Mouse (Mus musculus): ENCODE measurements around the gene Snrpa1. TPM values are rescaled to one million over a fixed set of nuclear protein-coding genes. Genes with fewer than 3 reads are reported as not detected.
"Not testable (repeated sequence)": the region's sequence is repeated elsewhere in the genome, so short reads cannot be mapped to it uniquely, and the experiment has no call there.

Snrpa1 gene
- polyA plus RNA-seq, 1 experiment = 29.6 TPM

DNA sequence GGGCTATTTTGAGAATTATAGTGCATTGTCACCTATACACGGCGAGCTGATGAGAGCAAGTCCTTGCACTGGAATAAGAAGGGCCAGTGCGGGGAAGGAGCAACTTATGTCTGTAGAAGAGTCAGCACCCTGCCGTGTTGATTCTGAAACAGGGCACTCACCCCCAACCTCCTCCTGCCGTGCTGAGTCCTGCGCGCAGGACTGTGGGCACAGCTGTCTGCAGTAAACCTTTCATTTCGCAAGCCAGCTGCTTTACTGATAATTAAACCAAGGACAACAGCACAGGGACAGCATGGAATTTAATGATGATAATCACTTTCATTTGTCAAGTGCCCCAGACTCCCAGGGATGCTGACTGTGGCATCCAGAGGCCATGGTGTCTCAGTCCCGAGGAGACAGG, 14.2 kb upstream of the Snrpa1 start:
- Histone ChIP-seq H3K4me3 (ENCODE audit: insufficient read depth, low read length) (no peak overlapping the region), H3K27ac (ENCODE audit: insufficient read depth, low read depth, low read length) (no peak overlapping the region), H3K4me1 (ENCODE audit: control insufficient read depth, insufficient read depth, low read length) (no peaks in the 10 kb centered on the region)
- no peak for TF ChIP-seq POLR2A (IDR thresholded peaks at IDR 0.05; ENCODE audit: borderline replicate concordance, low read depth, low read length)
- TF ChIP-seq CTCF (IDR thresholded peaks at IDR 0.05; ENCODE audit: low read depth, low read length) = no peak

DNA sequence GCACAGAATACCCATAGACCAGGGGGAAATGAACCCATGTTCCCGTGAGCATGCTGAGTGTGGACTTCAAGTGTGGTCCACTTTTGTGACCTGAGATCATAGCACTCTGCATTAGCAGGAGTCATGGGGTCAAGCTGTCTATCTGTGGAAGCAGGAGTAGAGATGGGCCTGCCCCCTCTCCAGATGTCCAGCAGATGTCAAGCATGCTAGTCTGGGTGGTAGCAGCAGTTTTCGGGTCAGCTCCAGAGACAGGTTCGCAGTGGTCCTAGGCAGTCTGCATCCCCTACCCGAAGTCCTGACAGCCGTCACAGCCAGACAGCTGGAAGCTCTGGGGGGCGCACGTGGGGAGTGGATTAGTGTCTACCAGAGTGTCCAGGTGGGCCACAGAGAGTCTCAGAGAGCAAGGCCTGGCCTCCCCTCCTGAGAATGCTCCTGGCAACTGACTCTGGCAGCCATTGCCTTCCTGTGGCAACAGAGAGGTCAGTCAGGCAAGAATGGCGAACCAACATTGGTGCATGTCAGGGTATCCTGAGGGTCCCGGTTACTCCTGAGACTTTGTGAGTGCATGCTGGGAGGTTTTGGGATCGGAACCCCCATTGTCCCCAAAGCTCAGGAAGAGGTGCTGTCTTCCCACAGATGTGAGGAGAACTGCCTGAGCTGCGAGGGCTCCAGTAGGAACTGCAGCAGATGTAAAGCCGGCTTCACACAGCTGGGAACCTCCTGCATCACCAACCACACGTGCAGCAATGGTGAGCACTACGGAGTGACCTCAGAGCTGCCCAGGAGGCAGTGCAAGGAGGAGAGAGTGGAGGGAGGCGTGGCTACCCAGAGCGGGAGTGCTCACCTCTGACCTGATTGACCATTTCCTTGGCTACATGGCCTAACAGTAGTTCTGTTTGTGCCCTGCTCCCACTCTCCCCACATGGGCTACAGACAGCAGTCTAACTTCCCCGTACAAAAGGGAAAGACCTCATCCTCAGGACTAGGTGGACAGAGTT, 11.6 kb upstream of the Snrpa1 start:
- Histone ChIP-seq H3K27ac (ENCODE audit: insufficient read depth, low read depth, low read length) (no peak overlapping the region), H3K4me3 (ENCODE audit: insufficient read depth, low read length) (no peak overlapping the region), H3K4me1 (ENCODE audit: control insufficient read depth, insufficient read depth, low read length) (no peaks in the 10 kb centered on the region)
- TF ChIP-seq CTCF (IDR thresholded peaks at IDR 0.05; ENCODE audit: low read depth, low read length) = no peak
- no peak for TF ChIP-seq POLR2A (IDR thresholded peaks at IDR 0.05; ENCODE audit: borderline replicate concordance, low read depth, low read length)

DNA sequence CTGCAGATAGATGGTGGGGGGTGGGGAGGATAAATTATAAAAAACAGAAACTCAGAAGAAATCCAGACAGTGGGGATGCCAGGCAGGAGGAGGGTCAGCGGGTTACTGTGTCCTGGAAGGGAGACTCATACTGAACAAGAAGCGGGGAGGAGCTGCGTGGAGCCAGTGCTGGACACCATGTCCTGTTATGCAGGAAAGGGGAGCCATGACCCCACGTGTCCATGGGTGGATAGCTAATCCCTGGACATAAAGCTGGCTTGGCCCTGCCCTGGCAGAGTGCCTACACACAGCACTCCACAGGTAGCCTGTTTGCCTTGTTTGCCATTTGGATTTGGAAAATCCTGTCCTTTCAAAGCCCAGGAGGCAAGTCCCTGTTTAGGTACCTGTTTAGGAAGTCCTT, 10.8 kb upstream of the Snrpa1 start:
- no peak for TF ChIP-seq POLR2A (IDR thresholded peaks at IDR 0.05; ENCODE audit: borderline replicate concordance, low read depth, low read length)
- TF ChIP-seq CTCF (IDR thresholded peaks at IDR 0.05; ENCODE audit: low read depth, low read length) = no peak
- no peaks in the 10 kb centered on the region for H3K4me1 ChIP-seq (ENCODE audit: control insufficient read depth, insufficient read depth, low read length)
- H3K27ac ChIP-seq (ENCODE audit: insufficient read depth, low read depth, low read length) = no peak overlapping the region
- H3K4me3 ChIP-seq (ENCODE audit: insufficient read depth, low read length) = no peak overlapping the region

DNA sequence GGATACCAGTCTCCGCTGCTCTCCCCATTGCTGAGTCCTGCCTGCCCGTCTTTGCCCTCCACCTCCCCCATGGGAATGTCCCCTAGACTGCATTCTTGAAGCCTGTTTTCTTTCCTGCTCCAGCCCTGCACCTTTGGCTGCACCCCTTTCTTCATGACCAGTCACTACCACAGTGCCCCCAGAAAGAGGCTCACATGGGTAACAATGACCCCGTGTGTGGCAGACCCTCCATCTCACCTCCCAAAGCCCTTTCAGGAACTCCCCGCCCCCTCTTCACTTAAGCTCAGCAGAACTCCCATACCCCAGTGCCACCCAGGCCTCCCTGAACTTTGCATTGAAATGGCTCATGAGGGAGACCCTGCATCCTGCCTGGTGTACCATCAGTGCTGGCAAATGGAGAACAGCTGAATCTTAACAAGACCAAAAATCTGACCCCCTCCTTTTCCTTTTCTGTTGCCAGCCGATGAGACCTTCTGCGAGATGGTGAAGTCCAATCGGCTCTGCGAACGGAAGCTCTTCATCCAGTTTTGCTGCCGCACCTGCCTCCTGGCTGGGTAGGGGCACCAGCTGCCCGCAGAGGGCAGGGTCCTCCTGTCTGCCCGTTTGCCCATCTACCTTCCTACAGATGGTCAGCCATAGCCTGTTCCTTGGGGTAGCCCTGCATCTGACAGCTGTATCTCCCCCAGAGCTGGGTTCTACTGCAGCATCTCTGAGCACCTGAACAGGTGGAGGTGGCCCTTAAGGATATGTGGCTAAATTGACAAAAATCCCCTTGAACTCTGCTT, 10.2 kb upstream of the Snrpa1 start:
- Histone ChIP-seq H3K4me1 (ENCODE audit: control insufficient read depth, insufficient read depth, low read length) (no peaks in the 10 kb centered on the region), H3K4me3 (ENCODE audit: insufficient read depth, low read length) (no peak overlapping the region), H3K27ac (ENCODE audit: insufficient read depth, low read depth, low read length) (no peak overlapping the region)
- TF ChIP-seq POLR2A (IDR thresholded peaks at IDR 0.05; ENCODE audit: borderline replicate concordance, low read depth, low read length) (no peak), CTCF (IDR thresholded peaks at IDR 0.05; ENCODE audit: low read depth, low read length) (no peak)

DNA sequence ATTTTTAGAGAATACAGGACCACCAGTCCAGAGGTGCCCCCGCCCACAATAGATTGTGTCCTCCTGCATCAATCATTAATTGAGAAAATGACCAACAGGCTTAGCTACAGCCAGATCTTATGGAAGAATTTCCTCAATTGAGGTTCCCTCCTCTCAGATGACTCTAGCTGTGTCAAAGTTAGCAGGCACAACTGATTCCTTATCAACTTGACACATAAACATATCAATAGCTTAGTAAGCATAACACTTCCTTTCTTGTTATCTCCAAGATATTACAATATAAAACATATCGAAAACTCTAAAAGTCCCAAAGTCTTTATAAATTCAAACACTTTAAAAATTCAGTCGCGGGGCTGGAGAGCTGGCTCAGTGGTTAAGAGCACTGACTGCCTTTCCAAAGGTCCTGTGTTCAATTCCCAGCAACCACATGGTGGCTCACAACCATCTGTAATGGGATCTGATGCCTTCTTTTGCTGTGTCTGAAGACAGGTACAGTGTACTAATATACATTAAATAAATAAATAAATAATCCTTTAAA, 4.8 kb upstream of the Snrpa1 start:
- Histone ChIP-seq H3K27ac (ENCODE audit: insufficient read depth, low read depth, low read length) (no peak overlapping the region), H3K4me3 (ENCODE audit: insufficient read depth, low read length) (no peak overlapping the region)
- TF ChIP-seq POLR2A (IDR thresholded peaks at IDR 0.05; ENCODE audit: borderline replicate concordance, low read depth, low read length) (no peak), CTCF (IDR thresholded peaks at IDR 0.05; ENCODE audit: low read depth, low read length) (no peak)

DNA sequence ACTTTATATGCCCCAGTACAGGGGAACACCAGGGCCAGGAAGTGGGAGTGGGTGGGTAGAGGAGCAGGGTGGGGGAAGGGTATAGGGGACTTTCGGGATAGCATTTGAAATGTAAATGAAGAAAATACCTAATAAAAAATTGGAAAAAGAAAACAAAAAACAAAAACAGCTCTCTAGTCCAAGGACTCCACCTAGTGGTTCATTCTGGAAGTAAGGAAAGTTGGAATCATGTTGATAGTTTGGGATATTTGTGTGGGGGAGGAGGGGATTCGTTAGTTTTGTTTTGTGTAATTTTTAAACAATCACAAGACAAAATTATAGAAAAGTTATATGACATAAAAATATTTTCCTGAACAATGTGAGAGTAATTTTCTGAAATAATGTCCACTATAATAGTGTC, 3.4 kb upstream of the Snrpa1 start:
- H3K4me3 ChIP-seq (ENCODE audit: insufficient read depth, low read length); H3K27ac ChIP-seq (ENCODE audit: insufficient read depth, low read depth, low read length); H3K4me1 ChIP-seq (ENCODE audit: control insufficient read depth, insufficient read depth, low read length): not testable (repeated sequence)

More for the DNA sequence above, 4.8 kb upstream of the Snrpa1 start:
- no peaks in the 10 kb centered on the region; the same call in 1 of the 2 replicates for H3K4me1 ChIP-seq (ENCODE audit: control insufficient read depth, insufficient read depth, low read length)

DNA sequence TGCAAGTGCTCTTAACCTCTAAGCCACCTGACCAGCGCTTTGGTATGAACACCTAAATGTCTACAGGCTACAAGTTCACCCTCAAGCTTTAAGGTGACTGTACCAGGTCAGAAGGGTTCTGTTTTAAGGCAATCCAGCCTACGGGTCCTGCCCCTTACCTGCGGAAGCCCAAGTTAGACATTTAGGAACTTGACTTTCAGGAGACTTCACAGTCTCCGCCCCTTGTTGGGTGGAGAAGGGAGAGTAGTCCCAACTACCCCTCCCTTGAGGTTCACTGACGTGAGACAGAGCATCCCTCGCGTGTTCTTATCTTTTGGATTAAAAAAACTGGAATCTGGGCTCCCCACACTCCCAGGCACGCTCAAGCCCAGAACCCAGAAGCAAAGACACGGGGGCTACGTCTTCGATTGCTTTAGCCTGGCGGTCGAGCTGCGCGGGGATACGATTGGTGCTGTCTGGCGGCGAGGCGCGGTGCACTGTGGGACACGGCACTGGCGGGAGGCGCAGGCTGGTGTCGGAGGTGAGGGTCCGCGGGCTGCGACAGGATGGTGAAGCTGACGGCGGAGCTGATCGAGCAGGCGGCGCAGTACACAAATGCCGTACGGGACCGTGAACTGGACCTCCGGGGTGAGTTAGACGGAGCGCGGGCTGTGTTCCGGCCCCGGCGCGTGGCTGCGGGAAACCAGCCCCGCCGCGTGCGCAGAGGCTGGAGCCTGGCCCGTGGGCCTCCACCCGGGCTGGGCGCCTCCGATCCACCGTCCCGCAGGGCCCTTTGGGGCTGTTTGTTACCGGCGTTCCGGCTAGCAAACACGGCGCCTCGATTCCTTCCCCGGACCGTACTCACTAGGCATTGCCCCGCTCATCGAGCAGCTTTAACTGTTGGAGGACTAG, 1.5 kb downstream of the Snrpa1 start:
- no peak for TF ChIP-seq CTCF (IDR thresholded peaks at IDR 0.05; ENCODE audit: low read depth, low read length)
- no peak for TF ChIP-seq POLR2A (IDR thresholded peaks at IDR 0.05; ENCODE audit: borderline replicate concordance, low read depth, low read length)
- H3K4me3 ChIP-seq (ENCODE audit: insufficient read depth, low read length) = peak overlapping the region; percentile 93
- H3K27ac ChIP-seq (ENCODE audit: insufficient read depth, low read depth, low read length) = peak overlapping the region; percentile 40
- H3K4me1 ChIP-seq (ENCODE audit: control insufficient read depth, insufficient read depth, low read length) = peaks cover 6% of the 10 kb centered on the region

DNA sequence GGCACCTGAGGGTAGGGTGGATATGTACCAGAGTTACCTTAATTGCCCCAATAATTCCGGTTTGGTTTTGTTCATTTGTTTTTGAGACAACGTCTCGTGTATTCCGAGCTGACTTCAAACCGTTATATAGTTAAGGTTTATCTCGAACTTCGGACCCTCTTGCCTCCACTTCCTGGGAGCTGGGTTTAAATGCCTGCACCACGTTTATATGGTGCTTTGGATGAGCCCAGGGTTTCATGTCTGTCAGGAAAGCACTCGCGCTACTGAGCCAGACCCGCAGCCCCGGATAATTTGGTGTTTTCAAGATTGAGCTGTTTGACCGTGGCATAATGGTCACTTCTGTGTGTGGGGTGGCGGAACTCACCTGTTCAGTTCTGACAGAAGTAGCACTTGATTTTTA, 2.3 kb downstream of the Snrpa1 start:
- Histone ChIP-seq H3K4me3 (ENCODE audit: insufficient read depth, low read length) (peak overlapping the region; percentile 93), H3K4me1 (ENCODE audit: control insufficient read depth, insufficient read depth, low read length) (peaks cover 6% of the 10 kb centered on the region), H3K27ac (ENCODE audit: insufficient read depth, low read depth, low read length) (no peak overlapping the region)
- TF ChIP-seq CTCF (IDR thresholded peaks at IDR 0.05; ENCODE audit: low read depth, low read length) (no peak), POLR2A (IDR thresholded peaks at IDR 0.05; ENCODE audit: borderline replicate concordance, low read depth, low read length) (no peak)

DNA sequence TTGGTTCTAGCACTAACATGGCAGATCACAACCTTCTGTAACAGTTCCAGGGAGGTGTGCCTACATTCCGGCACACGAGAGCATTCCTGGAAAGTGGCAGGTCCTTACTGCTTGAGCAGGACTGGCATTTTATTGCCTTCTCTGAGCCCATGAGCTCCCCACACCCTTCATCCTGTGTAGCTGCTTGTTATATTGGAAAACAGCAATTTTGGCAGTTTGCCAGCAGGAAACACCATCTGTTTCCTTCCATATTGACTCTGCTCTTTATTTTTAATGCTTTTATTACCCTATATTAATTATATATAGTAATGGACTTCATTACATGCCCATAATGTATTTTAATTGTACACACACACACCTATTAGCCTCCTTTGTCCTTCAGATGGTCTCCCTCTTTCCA, 17.6 kb downstream of the Snrpa1 start:
- H3K4me3 ChIP-seq (ENCODE audit: insufficient read depth, low read length) = no peak overlapping the region
- TF ChIP-seq CTCF (IDR thresholded peaks at IDR 0.05; ENCODE audit: low read depth, low read length) = no peak
- no peak for TF ChIP-seq POLR2A (IDR thresholded peaks at IDR 0.05; ENCODE audit: borderline replicate concordance, low read depth, low read length)
- H3K4me1 ChIP-seq (ENCODE audit: control insufficient read depth, insufficient read depth, low read length) = peaks cover 27% of the 10 kb centered on the region
- no peak overlapping the region for H3K27ac ChIP-seq (ENCODE audit: insufficient read depth, low read depth, low read length)

All from bone marrow macrophage, adult 2 months (primary cell).